Mouse (Mus musculus) c-Kit-positive CD71-positive TER-119-negative erythroid progenitor cells, embryonic 14.5 days (primary cell): Measurements from ENCODE around the gene Kctd4.

Experiments used
- DNase-seq: peaks from one replicate; pipeline ENCODE4 v3.0.0-alpha.2; 2013; ENCODE audit warnings: low read depth

Kctd4 gene

GRCm38 (mm10) chr14:75990936-75991335 is 36.1 kb downstream of the Kctd4 start:
- no peak for DNase-seq

- DNase-seq = no peak
These were observed 37.6 kb downstream of the Kctd4 start for GRCm38 (mm10) chr14:75992371-75992770.

- DNase-seq = no peak
These were observed 43.3 kb downstream of the Kctd4 start for GRCm38 (mm10) chr14:75998082-75998481.

GRCm38 (mm10) chr14:76001781-76002180 is 47.0 kb downstream of the Kctd4 start:
- no peak for DNase-seq

- DNase-seq = no peak
These were observed 50.2 kb downstream of the Kctd4 start for GRCm38 (mm10) chr14:76005011-76005410.

- DNase-seq = no peak
These were observed 53.4 kb downstream of the Kctd4 start for GRCm38 (mm10) chr14:76008174-76008573.

- peak; percentile 16 for DNase-seq
These were observed 54.4 kb downstream of the Kctd4 start for GRCm38 (mm10) chr14:76009185-76009584.

GRCm38 (mm10) chr14:76010102-76011061 is 55.6 kb downstream of the Kctd4 start, which contains the start of gene Gtf2f2:
Gene Gtf2f2 (minus strand): TSS chr14:76010865.
- peak; percentile 90 for DNase-seq

- DNase-seq = no peak
These were observed 56.3 kb downstream of the Kctd4 start for GRCm38 (mm10) chr14:76011062-76011457.

- no peak for DNase-seq
These were observed 59.5 kb downstream of the Kctd4 start for GRCm38 (mm10) chr14:76014331-76014730.
